Mouse (Mus musculus): ENCODE results near the gene Galntl6. TPM values are rescaled to one million over a fixed set of nuclear protein-coding genes. Genes with fewer than 3 reads are reported as not detected.
"Not testable (repeated sequence)": the region's sequence is repeated elsewhere in the genome, so short reads cannot be mapped to it uniquely, and the experiment has no call there.

Gene Galntl6
- polyA plus RNA-seq, 1 experiment from 2014 or later: 17.1 TPM

- Histone ChIP-seq H3K4me1 (peaks cover 13% of the 10 kb centered on the region), H3K27ac (no peak overlapping the region), H3K9me3 (no peaks in the 10 kb centered on the region), H3K4me2 (no peak overlapping the region), H3K4me3 (no peak overlapping the region), H3K27me3 (replicated peaks) (no peaks in the 10 kb centered on the region), H3K36me3 (replicated peaks) (no peaks in the 10 kb centered on the region), H3K9ac (no peak overlapping the region)
- no peak for ATAC-seq (replicated peaks)
- 20% methylated on average over 2 of the region's 2 CpGs for WGBS
Measured at GRCm38 (mm10) chr8:57767541-57767940, 1144.9 kb downstream of the Galntl6 start.

GRCm38 (mm10) chr8:57766471-57767065, 1145.9 kb downstream of the Galntl6 start:
- WGBS: 36% methylated on average over 10 of the region's 10 CpGs
- ATAC-seq (replicated peaks): peak; percentile 65

DNA sequence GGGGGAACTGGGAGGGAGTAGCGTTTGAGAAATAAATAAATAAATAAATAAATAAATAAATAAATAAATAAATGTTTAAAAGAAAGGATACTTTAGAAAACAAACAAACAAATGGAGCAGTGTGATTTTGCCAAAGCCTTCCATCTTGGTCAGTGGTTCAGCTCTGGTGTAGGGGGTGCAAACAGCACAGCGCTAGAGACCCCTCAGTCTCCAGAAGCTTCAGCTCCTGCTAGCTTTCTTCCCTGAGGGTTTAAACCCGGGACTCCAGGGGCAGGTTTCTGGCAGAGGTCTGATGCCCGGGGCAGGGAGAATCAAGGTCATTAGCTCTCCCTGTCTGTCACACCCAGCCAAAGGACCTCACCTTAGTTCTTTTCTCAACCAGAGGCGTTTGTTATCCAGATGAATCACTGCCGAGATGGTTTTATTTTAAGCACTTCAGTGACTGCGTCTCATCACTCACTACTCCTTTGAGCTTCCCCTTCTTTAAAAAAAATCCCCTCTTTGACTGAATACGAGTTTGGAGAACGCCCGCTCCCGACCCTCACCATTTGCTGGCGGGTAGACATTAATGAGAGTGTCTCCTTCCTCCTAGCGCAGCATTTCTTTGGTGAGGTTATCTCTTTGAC, 1146.6 kb downstream of the Galntl6 start:
- peak; percentile 76 for ATAC-seq (replicated peaks)
- peak overlapping the region; percentile 67; the same call in 1 of the 2 replicates for H3K27ac ChIP-seq

More at GRCm38 (mm10) chr8:57766471-57767065, 1145.9 kb downstream of the Galntl6 start:
- Histone ChIP-seq H3K9me3 (no peaks in the 10 kb centered on the region), H3K4me1 (peaks cover 13% of the 10 kb centered on the region), H3K4me2 (peak overlapping the region; percentile 35), H3K4me3 (no peak overlapping the region), H3K36me3 (replicated peaks) (no peaks in the 10 kb centered on the region), H3K9ac (no peak overlapping the region), H3K27me3 (replicated peaks) (no peaks in the 10 kb centered on the region), H3K27ac (no peak overlapping the region)

GRCm38 (mm10) chr8:57765192-57765591, 1147.2 kb downstream of the Galntl6 start:
- Histone ChIP-seq H3K9ac (no peak overlapping the region), H3K27me3 (replicated peaks) (no peaks in the 10 kb centered on the region), H3K4me3 (no peak overlapping the region), H3K4me1 (peaks cover 13% of the 10 kb centered on the region), H3K4me2 (no peak overlapping the region), H3K9me3 (no peaks in the 10 kb centered on the region), H3K27ac (no peak overlapping the region), H3K36me3 (replicated peaks) (no peaks in the 10 kb centered on the region)
- no peak for ATAC-seq (replicated peaks)
- WGBS: 66% methylated on average over 4 of the region's 4 CpGs

More for the DNA sequence above, 1146.6 kb downstream of the Galntl6 start:
- Histone ChIP-seq H3K4me3 (no peak overlapping the region), H3K9me3 (no peaks in the 10 kb centered on the region), H3K4me2 (peak overlapping the region; percentile 35), H3K9ac (no peak overlapping the region), H3K4me1 (peaks cover 13% of the 10 kb centered on the region), H3K27me3 (replicated peaks) (no peaks in the 10 kb centered on the region), H3K36me3 (replicated peaks) (no peaks in the 10 kb centered on the region)
- WGBS: 14% methylated on average over 13 of the region's 13 CpGs

DNA sequence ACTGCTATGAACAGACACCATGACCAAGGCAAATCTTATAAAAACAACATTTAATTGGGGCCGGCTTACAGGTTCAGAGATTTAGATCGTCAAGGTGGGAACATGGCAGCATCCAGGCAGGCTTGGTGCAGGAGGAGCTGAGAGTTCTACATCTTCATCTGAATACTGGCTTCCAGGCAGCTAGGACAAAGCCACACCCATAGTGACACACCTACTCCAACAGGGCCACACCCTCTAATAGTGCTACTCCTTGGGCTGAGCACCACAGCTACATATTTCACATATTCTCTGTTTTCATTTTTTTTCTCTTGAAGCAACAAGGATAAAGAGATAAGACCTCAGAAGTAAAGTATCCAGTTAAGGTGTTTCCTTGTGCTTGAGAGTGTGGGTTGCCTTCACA, 1149.8 kb downstream of the Galntl6 start:
- H3K27ac ChIP-seq; H3K27me3 ChIP-seq (replicated peaks); ATAC-seq (replicated peaks); H3K9me3 ChIP-seq; H3K4me2 ChIP-seq; H3K9ac ChIP-seq; H3K36me3 ChIP-seq (replicated peaks); H3K4me3 ChIP-seq: not testable (repeated sequence)
- WGBS: 85% methylated on average over 2 of the region's 2 CpGs
- H3K4me1 ChIP-seq: peaks cover 13% of the 10 kb centered on the region

DNA sequence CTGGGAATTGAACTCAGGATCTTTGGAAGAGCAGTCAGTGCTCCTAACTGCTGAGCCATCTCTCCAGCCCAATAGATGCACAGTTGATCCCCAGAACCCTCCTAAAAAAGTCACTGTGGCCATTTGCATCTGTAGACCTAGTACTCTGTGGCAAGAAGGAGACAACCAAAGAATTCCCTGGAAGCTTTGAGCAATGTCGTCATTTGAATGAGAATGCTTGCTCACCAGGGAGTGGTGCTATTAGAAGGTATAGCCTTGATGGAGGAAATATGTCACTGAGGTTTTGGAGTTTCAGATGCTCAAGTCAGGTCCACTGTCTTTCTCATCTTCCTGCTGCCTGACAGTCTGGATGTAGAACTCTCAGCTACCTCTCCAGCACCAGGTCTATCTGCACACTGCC, 1151.5 kb downstream of the Galntl6 start:
- H3K36me3 ChIP-seq (replicated peaks): no peaks in the 10 kb centered on the region
- 69% methylated on average over 1 of the region's 1 CpGs for WGBS
- no peaks in the 10 kb centered on the region for H3K27me3 ChIP-seq (replicated peaks)
- no peak overlapping the region for H3K4me2 ChIP-seq
- no peaks in the 10 kb centered on the region for H3K9me3 ChIP-seq
- no peak overlapping the region for H3K27ac ChIP-seq
- H3K4me3 ChIP-seq: no peak overlapping the region
- H3K9ac ChIP-seq: no peak overlapping the region
- no peak for ATAC-seq (replicated peaks)
- H3K4me1 ChIP-seq: peaks cover 5% of the 10 kb centered on the region; the same call in 1 of the 2 replicates

- no peak overlapping the region for H3K9ac ChIP-seq
- no peak overlapping the region for H3K27ac ChIP-seq
- no peaks in the 10 kb centered on the region for H3K27me3 ChIP-seq (replicated peaks)
- H3K4me3 ChIP-seq: no peak overlapping the region
- no peak for ATAC-seq (replicated peaks)
- H3K4me1 ChIP-seq: no peaks in the 10 kb centered on the region
- no peak overlapping the region for H3K4me2 ChIP-seq
- no peaks in the 10 kb centered on the region for H3K36me3 ChIP-seq (replicated peaks)
- H3K9me3 ChIP-seq: no peaks in the 10 kb centered on the region
Measured at GRCm38 (mm10) chr8:57758857-57759256, 1153.6 kb downstream of the Galntl6 start.

- Histone ChIP-seq H3K4me3 (no peak overlapping the region), H3K4me1 (no peaks in the 10 kb centered on the region), H3K27me3 (replicated peaks) (no peaks in the 10 kb centered on the region), H3K9ac (no peak overlapping the region), H3K36me3 (replicated peaks) (no peaks in the 10 kb centered on the region), H3K27ac (no peak overlapping the region), H3K4me2 (no peak overlapping the region), H3K9me3 (no peaks in the 10 kb centered on the region)
- ATAC-seq (replicated peaks): no peak
Measured at GRCm38 (mm10) chr8:57757476-57757875, 1155.0 kb downstream of the Galntl6 start.

- 41% methylated on average over 6 of the region's 6 CpGs for WGBS
- H3K4me2 ChIP-seq: no peak overlapping the region
- H3K9me3 ChIP-seq: no peaks in the 10 kb centered on the region
- no peak overlapping the region for H3K4me3 ChIP-seq
- H3K4me1 ChIP-seq: no peaks in the 10 kb centered on the region
- ATAC-seq (replicated peaks): peak; percentile 78
- no peaks in the 10 kb centered on the region for H3K27me3 ChIP-seq (replicated peaks)
- no peaks in the 10 kb centered on the region for H3K36me3 ChIP-seq (replicated peaks)
- no peak overlapping the region for H3K27ac ChIP-seq
- no peak overlapping the region for H3K9ac ChIP-seq
Measured at GRCm38 (mm10) chr8:57754066-57754465, 1158.4 kb downstream of the Galntl6 start.

GRCm38 (mm10) chr8:57743636-57744035, 1168.8 kb downstream of the Galntl6 start:
- Histone ChIP-seq H3K27ac (no peak overlapping the region), H3K9me3 (no peaks in the 10 kb centered on the region), H3K4me3 (no peak overlapping the region), H3K4me1 (no peaks in the 10 kb centered on the region), H3K4me2 (no peak overlapping the region), H3K36me3 (replicated peaks) (no peaks in the 10 kb centered on the region), H3K9ac (no peak overlapping the region), H3K27me3 (replicated peaks) (no peaks in the 10 kb centered on the region)
- 89% methylated on average over 12 of the region's 12 CpGs for WGBS
- ATAC-seq (replicated peaks): no peak

DNA sequence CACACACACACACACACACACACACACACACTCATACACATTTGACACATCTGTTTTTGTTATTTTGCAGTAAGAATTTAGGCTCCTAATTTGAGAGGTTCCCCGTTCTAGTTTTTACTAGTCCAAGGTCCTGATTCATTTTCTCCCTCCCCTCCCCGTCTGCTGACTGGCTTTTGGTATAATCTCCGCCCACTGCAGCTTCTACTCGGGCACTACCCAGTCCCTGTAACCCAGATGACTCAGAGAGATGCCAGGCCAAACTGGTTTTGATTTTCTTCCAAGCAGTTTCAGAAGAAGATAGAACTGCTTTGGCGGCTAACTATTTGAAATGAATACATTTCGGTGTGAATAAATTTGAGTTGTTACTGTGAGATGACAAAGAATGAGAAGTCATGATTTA, 1170.5 kb downstream of the Galntl6 start:
- Histone ChIP-seq H3K4me3 (no peak overlapping the region), H3K4me1 (no peaks in the 10 kb centered on the region), H3K27ac (no peak overlapping the region), H3K36me3 (replicated peaks) (no peaks in the 10 kb centered on the region), H3K9ac (no peak overlapping the region), H3K9me3 (no peaks in the 10 kb centered on the region), H3K27me3 (replicated peaks) (no peaks in the 10 kb centered on the region), H3K4me2 (no peak overlapping the region)
- no peak for ATAC-seq (replicated peaks)
- WGBS: 64% methylated on average over 6 of the region's 6 CpGs

DNA sequence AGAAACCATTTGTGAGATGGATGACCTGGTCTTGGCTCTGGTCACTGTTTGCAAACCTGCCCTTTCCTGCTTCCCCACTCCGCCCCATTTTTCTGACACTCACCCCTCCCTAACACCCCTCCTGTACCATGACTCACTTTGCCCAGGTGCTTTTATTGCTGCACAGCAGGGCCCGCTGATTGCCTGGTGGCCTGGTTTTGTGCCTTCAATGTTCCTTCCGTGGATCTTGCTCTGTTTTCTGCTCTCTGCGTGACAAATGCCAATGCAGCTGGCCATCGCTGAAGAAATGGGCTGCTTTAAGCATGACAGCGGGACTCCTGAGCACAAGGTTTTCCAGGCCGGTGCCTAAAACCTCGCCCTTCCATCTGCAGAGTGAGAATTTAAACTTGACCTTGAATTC, 1171.1 kb downstream of the Galntl6 start:
- Histone ChIP-seq H3K4me2 (no peak overlapping the region), H3K36me3 (replicated peaks) (no peaks in the 10 kb centered on the region), H3K4me3 (no peak overlapping the region), H3K9me3 (no peaks in the 10 kb centered on the region), H3K27me3 (replicated peaks) (no peaks in the 10 kb centered on the region), H3K4me1 (no peaks in the 10 kb centered on the region), H3K9ac (no peak overlapping the region), H3K27ac (no peak overlapping the region)
- WGBS: 61% methylated on average over 8 of the region's 8 CpGs
- no peak for ATAC-seq (replicated peaks)

DNA sequence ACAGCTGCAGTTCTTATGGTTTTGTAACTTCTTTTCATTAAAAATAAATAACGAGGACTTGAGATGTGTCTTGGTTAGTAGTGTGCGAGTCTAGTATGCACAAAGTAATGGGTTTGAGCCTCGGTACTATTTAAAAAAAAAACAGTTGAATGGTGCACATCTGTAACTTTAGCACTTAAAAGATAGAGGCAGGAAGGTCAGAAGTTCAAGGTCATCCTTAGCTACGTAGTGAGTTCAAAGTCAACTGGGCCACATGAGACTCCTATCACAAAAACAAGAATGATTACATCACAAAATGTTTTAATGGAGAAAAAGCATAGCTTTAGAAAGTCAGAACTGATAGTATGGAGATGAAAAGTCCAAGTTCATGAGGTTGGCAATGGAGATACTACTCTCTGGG, 1175.2 kb downstream of the Galntl6 start:
- Histone ChIP-seq H3K9ac (no peak overlapping the region), H3K4me3 (no peak overlapping the region), H3K27ac (no peak overlapping the region), H3K36me3 (replicated peaks) (no peaks in the 10 kb centered on the region), H3K4me1 (no peaks in the 10 kb centered on the region), H3K9me3 (no peaks in the 10 kb centered on the region), H3K4me2 (no peak overlapping the region), H3K27me3 (replicated peaks) (no peaks in the 10 kb centered on the region)
- ATAC-seq (replicated peaks): no peak
- WGBS: 90% methylated on average over 4 of the region's 4 CpGs

All from midbrain, embryonic 15.5 days (tissue).